Mouse (Mus musculus): ENCODE measurements at regions not wholly inside any gene's neighbourhood (a gene's known extent, or its start where the extent isn't known, plus 50 kb on each side); places are given as distances from the start of the nearest gene placed in this dataset.

- no peak for ATAC-seq (ENCODE audit: insufficient number of reproducible peaks, low FRiP score, low TSS enrichment)
These were observed 382.7 kb downstream of the Gm45692 start for GRCm38 (mm10) chr8:26501814-26502572.

- no peak for ATAC-seq (ENCODE audit: insufficient number of reproducible peaks, low FRiP score, low TSS enrichment)
These were observed 383.4 kb downstream of the Gm45692 start for GRCm38 (mm10) chr8:26502772-26503171.

GRCm38 (mm10) chr8:26503918-26504317 is 384.6 kb downstream of the Gm45692 start:
- no peak for ATAC-seq (ENCODE audit: insufficient number of reproducible peaks, low FRiP score, low TSS enrichment)

- ATAC-seq (ENCODE audit: insufficient number of reproducible peaks, low FRiP score, low TSS enrichment) = no peak
These were observed 385.1 kb downstream of the Gm45692 start for GRCm38 (mm10) chr8:26504319-26505035.

GRCm38 (mm10) chr8:26507611-26508070 is 388.3 kb downstream of the Gm45692 start:
- no peak for ATAC-seq (ENCODE audit: insufficient number of reproducible peaks, low FRiP score, low TSS enrichment)

- ATAC-seq (ENCODE audit: insufficient number of reproducible peaks, low FRiP score, low TSS enrichment) = no peak
These were observed 389.9 kb downstream of the Gm45692 start for GRCm38 (mm10) chr8:26509254-26509653.

GRCm38 (mm10) chr8:26513001-26513400 is 393.7 kb downstream of the Gm45692 start:
- no peak for ATAC-seq (ENCODE audit: insufficient number of reproducible peaks, low FRiP score, low TSS enrichment)

- no peak for ATAC-seq (ENCODE audit: insufficient number of reproducible peaks, low FRiP score, low TSS enrichment)
These were observed 404.9 kb downstream of the Gm45692 start for GRCm38 (mm10) chr8:26524237-26524636.

- no peak for ATAC-seq (ENCODE audit: insufficient number of reproducible peaks, low FRiP score, low TSS enrichment)
These were observed 407.3 kb downstream of the Gm45692 start for GRCm38 (mm10) chr8:26526474-26527185.

- ATAC-seq (ENCODE audit: insufficient number of reproducible peaks, low FRiP score, low TSS enrichment) = no peak
These were observed 407.8 kb downstream of the Gm45692 start for GRCm38 (mm10) chr8:26527186-26527580.

GRCm38 (mm10) chr8:26529921-26530320 is 410.6 kb downstream of the Gm45692 start:
- ATAC-seq (ENCODE audit: insufficient number of reproducible peaks, low FRiP score, low TSS enrichment) = no peak

GRCm38 (mm10) chr8:26533444-26534421 is 414.4 kb downstream of the Gm45692 start:
- ATAC-seq (ENCODE audit: insufficient number of reproducible peaks, low FRiP score, low TSS enrichment) = peak; percentile 83

GRCm38 (mm10) chr8:26535816-26536215 is 416.5 kb downstream of the Gm45692 start:
- ATAC-seq (ENCODE audit: insufficient number of reproducible peaks, low FRiP score, low TSS enrichment) = no peak

- ATAC-seq (ENCODE audit: insufficient number of reproducible peaks, low FRiP score, low TSS enrichment) = no peak
These were observed 423.4 kb upstream of the Zfp703 start for GRCm38 (mm10) chr8:26553691-26554090.

GRCm38 (mm10) chr8:26559196-26559595 is 417.9 kb upstream of the Zfp703 start:
- no peak for ATAC-seq (ENCODE audit: insufficient number of reproducible peaks, low FRiP score, low TSS enrichment)

- ATAC-seq (ENCODE audit: insufficient number of reproducible peaks, low FRiP score, low TSS enrichment) = no peak
These were observed 414.0 kb upstream of the Zfp703 start for GRCm38 (mm10) chr8:26563151-26563550.

- no peak for ATAC-seq (ENCODE audit: insufficient number of reproducible peaks, low FRiP score, low TSS enrichment)
These were observed 412.9 kb upstream of the Zfp703 start for GRCm38 (mm10) chr8:26564254-26564653.

GRCm38 (mm10) chr8:26568423-26569060 is 408.6 kb upstream of the Zfp703 start:
- ATAC-seq (ENCODE audit: insufficient number of reproducible peaks, low FRiP score, low TSS enrichment) = no peak

GRCm38 (mm10) chr8:26588841-26589240 is 388.3 kb upstream of the Zfp703 start:
- peak; percentile 76 for ATAC-seq (ENCODE audit: insufficient number of reproducible peaks, low FRiP score, low TSS enrichment)
